Mouse (Mus musculus) small intestine, adult 2 months (tissue): ENCODE results near the gene Slc45a1. TPM values are rescaled to one million over a fixed set of nuclear protein-coding genes. Genes with fewer than 3 reads are reported as not detected.
A peak's percentile ranks its signal among the peaks of the same experiment; 100 is the strongest.

Experiments
- H3K27ac ChIP-seq: fragments of 200-500 bp; 2 replicates; pipeline ENCODE4 v1.5.1; 2012; ENCODE audit warnings: low read depth, low read length, control low read depth, inconsistent platforms; ENCODE audit not compliant: insufficient read depth
- H3K27me3 ChIP-seq: fragments of 200-500 bp; 2 replicates; pipeline ENCODE4 v1.6.1; 2012; ENCODE audit warnings: mild to moderate bottlenecking, moderate library complexity, low read length, inconsistent platforms; ENCODE audit not compliant: control insufficient read depth, insufficient read depth
- H3K36me3 ChIP-seq: fragments of 200-500 bp; 2 replicates; pipeline ENCODE4 v1.6.1; 2012; ENCODE audit warnings: mild to moderate bottlenecking, low read length, control low read depth, inconsistent platforms; ENCODE audit not compliant: control insufficient read depth, insufficient read depth
- H3K4me1 ChIP-seq: fragments of 200-500 bp; 2 replicates; pipeline ENCODE4 v1.6.1; 2012; ENCODE audit warnings: low read length, inconsistent platforms, mixed read lengths; ENCODE audit not compliant: control insufficient read depth, insufficient read depth, insufficient read length
- H3K4me3 ChIP-seq: fragments of 200-500 bp; 2 replicates; pipeline ENCODE4 v1.5.1; 2012; ENCODE audit warnings: low read depth, mild to moderate bottlenecking, control low read depth, inconsistent platforms, low read length, moderate library complexity
- CTCF ChIP-seq: fragments of 200-500 bp; IDR thresholded peaks from 2 replicates; pipeline ENCODE4 v1.5.1; 2012; ENCODE audit warnings: low read depth, mild to moderate bottlenecking, control low read depth, inconsistent platforms, low read length, moderate library complexity, mixed read lengths; ENCODE audit not compliant: insufficient replicate concordance, insufficient read length; ENCODE audit errors: extremely low read depth
- POLR2A ChIP-seq: fragments of 200-500 bp; IDR thresholded peaks from 2 replicates; pipeline ENCODE4 v1.6.1; 2012; ENCODE audit warnings: low read depth, mild to moderate bottlenecking, control low read depth, inconsistent platforms, low read length, moderate library complexity
- WGBS: fragments of 180-500 bp; shearing (Covaris S2); methylation state at CpG from one replicate; pipeline ENCODE4 v1.1.7; 2018; 5-methylcytosine and 5-hydroxymethylcytosine counted together
- polyA plus RNA-seq: library from polyadenylated mRNA; depleted of rRNA; stranded (reverse); fragments of >200 nt; gene quantifications from 2 replicates; pipeline ENCODE4 v1.2.3, GENCODE M21; 2012

Slc45a1 gene
- polyA plus RNA-seq, 1 experiment = 0.38 TPM

GRCm38 (mm10) chr4:150616841-150617240 is 35.1 kb downstream of the Slc45a1 start:
- peaks cover 14% of the 10 kb centered on the region for H3K4me1 ChIP-seq
- H3K36me3 ChIP-seq = peaks cover 85% of the 10 kb centered on the region
- no peaks in the 10 kb centered on the region for H3K27me3 ChIP-seq
- no peak overlapping the region for H3K4me3 ChIP-seq
- no peak overlapping the region for H3K27ac ChIP-seq
- TF ChIP-seq POLR2A = no peak
- no peak for TF ChIP-seq CTCF
- WGBS = 95% methylated on average over 20 of the region's 20 CpGs

GRCm38 (mm10) chr4:150616029-150616420 is 35.9 kb downstream of the Slc45a1 start:
- TF ChIP-seq POLR2A (no peak), CTCF (no peak)
- H3K36me3 ChIP-seq = peaks cover 91% of the 10 kb centered on the region
- 27% methylated on average over 13 of the region's 13 CpGs for whole genome bisulfite sequencing
- peaks cover 14% of the 10 kb centered on the region for H3K4me1 ChIP-seq
- no peak overlapping the region for H3K4me3 ChIP-seq
- peak overlapping the region; percentile 44; the same call in 1 of the 2 replicates for H3K27ac ChIP-seq
- H3K27me3 ChIP-seq = no peaks in the 10 kb centered on the region

- H3K4me3 ChIP-seq = no peak overlapping the region
- H3K27ac ChIP-seq = peak overlapping the region; percentile 44; the same call in 1 of the 2 replicates
- peaks cover 91% of the 10 kb centered on the region for H3K36me3 ChIP-seq
- no peak for TF ChIP-seq POLR2A
- no peak for TF ChIP-seq CTCF
- H3K4me1 ChIP-seq = peaks cover 14% of the 10 kb centered on the region
- 48% methylated on average over 12 of the region's 12 CpGs for WGBS
- H3K27me3 ChIP-seq = no peaks in the 10 kb centered on the region
Measured at GRCm38 (mm10) chr4:150615251-150616028, 36.5 kb downstream of the Slc45a1 start.

GRCm38 (mm10) chr4:150613715-150614114 is 38.3 kb downstream of the Slc45a1 start:
- Histone ChIP-seq H3K4me3 (no peak overlapping the region), H3K27me3 (no peaks in the 10 kb centered on the region), H3K36me3 (peaks cover 83% of the 10 kb centered on the region), H3K4me1 (peaks cover 14% of the 10 kb centered on the region), H3K27ac (no peak overlapping the region)
- WGBS = 91% methylated on average over 7 of the region's 7 CpGs
- no peak for TF ChIP-seq CTCF
- TF ChIP-seq POLR2A = no peak

GRCm38 (mm10) chr4:150608670-150609069 is 43.3 kb downstream of the Slc45a1 start:
- peaks cover 4% of the 10 kb centered on the region; the same call in 1 of the 2 replicates for H3K4me1 ChIP-seq
- peaks cover 37% of the 10 kb centered on the region for H3K36me3 ChIP-seq
- H3K27ac ChIP-seq = no peak overlapping the region
- H3K4me3 ChIP-seq = no peak overlapping the region
- WGBS = 96% methylated on average over 3 of the region's 3 CpGs
- TF ChIP-seq CTCF (no peak), POLR2A (no peak)
- no peaks in the 10 kb centered on the region for H3K27me3 ChIP-seq

- Histone ChIP-seq H3K36me3 (peaks cover 17% of the 10 kb centered on the region), H3K27me3 (no peaks in the 10 kb centered on the region), H3K27ac (no peak overlapping the region), H3K4me3 (no peak overlapping the region), H3K4me1 (peaks cover 4% of the 10 kb centered on the region; the same call in 1 of the 2 replicates)
- TF ChIP-seq POLR2A = no peak
- TF ChIP-seq CTCF = no peak
- 45% methylated on average over 3 of the region's 3 CpGs for WGBS
Measured at GRCm38 (mm10) chr4:150606449-150607161, 45.4 kb downstream of the Slc45a1 start.

GRCm38 (mm10) chr4:150605804-150606203 is 46.2 kb downstream of the Slc45a1 start:
- Histone ChIP-seq H3K36me3 (peaks cover 12% of the 10 kb centered on the region), H3K4me3 (no peak overlapping the region), H3K27ac (no peak overlapping the region), H3K27me3 (no peaks in the 10 kb centered on the region), H3K4me1 (peaks cover 4% of the 10 kb centered on the region; the same call in 1 of the 2 replicates)
- 80% methylated on average over 3 of the region's 3 CpGs for WGBS
- no peak for TF ChIP-seq CTCF
- no peak for TF ChIP-seq POLR2A
